Mouse (Mus musculus): ENCODE data around the gene Gm10972. TPM values are rescaled to one million over a fixed set of nuclear protein-coding genes. Genes with fewer than 3 reads are reported as not detected.
"Not testable (repeated sequence)": the region's sequence is repeated elsewhere in the genome, so short reads cannot be mapped to it uniquely, and the experiment has no call there.

The Gm10972 gene
- polyA plus RNA-seq (2012; rRNA removed) (not detected in 2 replicates), polyA plus RNA-seq (2014; fragmentation: Nextera tagmentation; extraction: Ambion mirVana) (not detected in 2 replicates)

DNA sequence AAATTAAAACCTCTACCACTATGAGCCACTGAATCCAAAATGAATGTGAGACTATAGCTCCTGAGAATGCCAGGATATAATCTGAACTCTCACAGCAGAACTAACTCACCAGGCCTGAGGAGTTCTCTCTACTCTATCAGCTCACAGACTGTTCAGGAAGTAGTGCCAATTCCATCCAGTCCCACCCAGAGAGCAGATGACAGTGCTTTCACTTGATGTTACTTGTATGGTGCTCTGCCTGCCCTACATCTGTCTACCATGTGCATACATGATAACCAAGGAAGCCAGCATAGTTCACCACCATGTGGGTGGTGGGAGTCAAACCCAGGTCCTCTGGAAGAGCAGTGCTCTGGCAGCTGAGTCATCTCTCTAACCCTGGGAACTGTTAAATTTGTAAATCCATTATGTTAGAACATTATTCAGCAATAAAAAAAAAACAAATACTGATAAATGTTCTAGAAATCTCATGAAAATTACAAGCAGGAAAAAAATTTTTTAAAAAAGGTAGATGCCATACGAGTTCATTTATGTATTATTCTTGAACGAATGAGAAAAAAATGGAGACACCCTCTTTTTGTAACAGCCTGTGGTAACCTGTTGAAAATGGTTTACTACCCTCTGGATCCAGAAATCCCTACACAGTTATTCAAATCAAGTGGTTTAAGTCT lies at the start of gene Gm10972:
Gene Gm10972, plus strand, starts transcription at position 618 of the 668 bp plus-strand sequence.
- not testable (repeated sequence) for H3K36me3 ChIP-seq (replicated peaks; ENCODE audit: control insufficient read depth, insufficient read depth, low read depth); H3K27me3 ChIP-seq (ENCODE audit: control insufficient read depth, insufficient read depth, low read length); H3K9ac ChIP-seq (replicated peaks); DNase-seq (ENCODE audit: low read depth in 3 of 3, low spot score in 3 of 3); H3K4me3 ChIP-seq (ENCODE audit: insufficient read depth in 1 of 2, low read depth in 2 of 2, low read length in 2 of 2); H3K27ac ChIP-seq; H3K4me2 ChIP-seq (ENCODE audit: low read depth); H3K9me3 ChIP-seq (ENCODE audit: control insufficient read depth, low read length); H3K4me1 ChIP-seq (replicated peaks; ENCODE audit: control insufficient read depth in 2 of 2, insufficient read depth in 2 of 2, low read length in 1 of 2)
- WGBS (ENCODE audit: insufficient replicate concordance), result 57% methylated on average over 2 of the region's 2 CpGs
- ATAC-seq (ENCODE audit: insufficient read depth), result 0 out of 2 replicates have a peak, but pooled peaks have one; percentile 23

DNA sequence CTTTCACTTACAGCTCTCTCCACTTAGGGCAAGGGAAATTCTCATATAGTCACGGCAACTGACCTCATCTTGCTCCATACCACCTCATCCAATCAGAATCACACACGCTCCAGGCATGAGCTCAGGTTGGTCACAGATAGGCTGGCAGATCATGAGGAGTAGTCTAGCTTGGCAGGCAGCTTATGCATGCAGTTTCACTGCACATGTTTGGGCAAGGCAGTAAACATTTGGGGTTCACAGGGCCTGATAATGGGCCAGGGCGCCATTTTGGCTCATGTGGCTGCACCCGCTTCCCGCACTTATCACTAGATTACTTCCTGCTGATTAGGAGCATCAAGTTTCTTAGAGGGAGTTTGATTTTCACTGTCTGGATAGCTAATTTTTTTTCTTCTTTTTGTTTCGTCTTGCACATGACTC lies 47.0 kb upstream of the Gm10972 start:
- Histone ChIP-seq H3K4me1 (replicated peaks; ENCODE audit: control insufficient read depth in 2 of 2, insufficient read depth in 2 of 2, low read length in 1 of 2) (no peaks in the 10 kb centered on the region), H3K27ac (no peak overlapping the region), H3K4me2 (ENCODE audit: low read depth) (no peak overlapping the region), H3K27me3 (ENCODE audit: control insufficient read depth, insufficient read depth, low read length) (no peaks in the 10 kb centered on the region), H3K4me3 (ENCODE audit: insufficient read depth in 1 of 2, low read depth in 2 of 2, low read length in 2 of 2) (no peak overlapping the region), H3K36me3 (replicated peaks; ENCODE audit: control insufficient read depth, insufficient read depth, low read depth) (no peaks in the 10 kb centered on the region), H3K9me3 (ENCODE audit: control insufficient read depth, low read length) (no peaks in the 10 kb centered on the region), H3K9ac (replicated peaks) (no peak overlapping the region)
- DNase-seq (ENCODE audit: low read depth in 3 of 3, low spot score in 3 of 3) (no peak), ATAC-seq (ENCODE audit: insufficient read depth) (no peak)
- 60% methylated on average over 6 of the region's 6 CpGs for WGBS (ENCODE audit: insufficient replicate concordance)
- TF ChIP-seq EP300 (IDR thresholded peaks at IDR 0.05; ENCODE audit: low read depth) (no peak), CTCF (IDR thresholded peaks at IDR 0.05; ENCODE audit: low read depth) (no peak)

DNA sequence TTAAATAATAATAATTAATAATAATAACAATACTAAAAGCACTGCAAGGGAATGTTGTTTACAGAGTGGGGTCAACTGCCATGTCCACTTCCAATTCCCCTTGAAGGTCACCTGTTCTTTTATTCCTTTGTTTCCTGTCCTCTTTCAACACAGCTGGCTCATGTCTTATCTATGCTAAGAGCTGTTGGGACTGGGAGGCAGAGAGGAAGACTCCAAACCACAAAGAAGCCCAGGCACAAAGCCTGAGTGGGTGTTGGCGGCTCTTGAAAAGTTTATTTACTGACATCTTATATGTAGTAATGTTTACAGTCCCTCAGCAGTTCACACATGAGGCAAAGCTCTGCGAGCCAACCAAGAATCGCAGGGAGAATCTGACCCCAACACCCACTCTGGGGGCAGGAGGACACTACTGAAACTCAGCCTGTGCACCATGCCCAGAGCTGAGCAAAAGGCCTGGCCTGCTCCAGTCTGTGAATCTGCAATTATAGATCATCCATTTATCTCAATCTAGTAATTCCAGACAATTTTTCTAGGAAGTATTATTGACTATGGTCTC lies 45.6 kb upstream of the Gm10972 start:
- Histone ChIP-seq H3K4me1 (replicated peaks; ENCODE audit: control insufficient read depth in 2 of 2, insufficient read depth in 2 of 2, low read length in 1 of 2) (0 out of 4 replicates have a peak, but pooled peaks cover 0 to 1% of the 10 kb centered on the region in 2 experiments), H3K4me2 (ENCODE audit: low read depth) (no peak overlapping the region), H3K36me3 (replicated peaks; ENCODE audit: control insufficient read depth, insufficient read depth, low read depth) (no peaks in the 10 kb centered on the region), H3K9me3 (ENCODE audit: control insufficient read depth, low read length) (no peaks in the 10 kb centered on the region), H3K9ac (replicated peaks) (no peak overlapping the region), H3K4me3 (ENCODE audit: insufficient read depth in 1 of 2, low read depth in 2 of 2, low read length in 2 of 2) (no peak overlapping the region), H3K27me3 (ENCODE audit: control insufficient read depth, insufficient read depth, low read length) (no peaks in the 10 kb centered on the region), H3K27ac (no peak overlapping the region)
- peak; percentile 37; the same call in 1 of the 2 replicates for ATAC-seq (ENCODE audit: insufficient read depth)
- DNase-seq (ENCODE audit: low read depth in 3 of 3, low spot score in 3 of 3), result no peak
- no peak for TF ChIP-seq CTCF (IDR thresholded peaks at IDR 0.05; ENCODE audit: low read depth)
- 15% methylated on average over 3 of the region's 3 CpGs for WGBS (ENCODE audit: insufficient replicate concordance)

DNA sequence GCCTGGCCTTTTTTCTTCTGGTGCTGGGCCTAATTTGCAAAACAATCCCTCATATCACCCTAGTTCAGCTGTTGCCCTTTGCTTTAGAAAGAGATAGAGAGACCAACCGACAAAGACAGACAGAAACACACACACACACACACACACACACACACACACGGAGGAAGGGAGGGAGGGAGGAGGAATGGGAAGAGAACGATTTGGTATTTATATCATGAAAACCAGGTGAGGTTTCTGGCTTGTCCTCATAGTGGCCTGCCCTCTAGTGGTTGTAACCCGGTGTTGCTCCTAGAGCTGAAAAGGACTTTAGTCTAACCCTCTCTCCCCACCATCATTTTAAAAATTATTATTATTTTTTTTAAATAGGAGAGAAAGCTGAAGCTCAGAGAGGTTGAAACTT lies 41.0 kb upstream of the Gm10972 start:
- H3K27me3 ChIP-seq (ENCODE audit: control insufficient read depth, insufficient read depth, low read length), result no peaks in the 10 kb centered on the region
- no peak for DNase-seq (ENCODE audit: low read depth in 3 of 3, low spot score in 3 of 3)
- no peak overlapping the region for H3K4me3 ChIP-seq (ENCODE audit: insufficient read depth in 1 of 2, low read depth in 2 of 2, low read length in 2 of 2)
- no peak overlapping the region for H3K27ac ChIP-seq
- 0 out of 4 replicates have a peak, but pooled peaks cover 0 to 1% of the 10 kb centered on the region in 2 experiments for H3K4me1 ChIP-seq (replicated peaks; ENCODE audit: control insufficient read depth in 2 of 2, insufficient read depth in 2 of 2, low read length in 1 of 2)
- no peak for ATAC-seq (ENCODE audit: insufficient read depth)
- H3K9me3 ChIP-seq (ENCODE audit: control insufficient read depth, low read length), result no peaks in the 10 kb centered on the region
- no peaks in the 10 kb centered on the region for H3K36me3 ChIP-seq (replicated peaks; ENCODE audit: control insufficient read depth, insufficient read depth, low read depth)
- 0% methylated on average over 4 of the region's 4 CpGs for WGBS (ENCODE audit: insufficient replicate concordance)
- H3K9ac ChIP-seq (replicated peaks), result no peak overlapping the region
- no peak overlapping the region for H3K4me2 ChIP-seq (ENCODE audit: low read depth)
- peak; percentile 82 for TF ChIP-seq CTCF (IDR thresholded peaks at IDR 0.05; ENCODE audit: low read depth)
- TF ChIP-seq EP300 (IDR thresholded peaks at IDR 0.05; ENCODE audit: low read depth), result no peak

DNA sequence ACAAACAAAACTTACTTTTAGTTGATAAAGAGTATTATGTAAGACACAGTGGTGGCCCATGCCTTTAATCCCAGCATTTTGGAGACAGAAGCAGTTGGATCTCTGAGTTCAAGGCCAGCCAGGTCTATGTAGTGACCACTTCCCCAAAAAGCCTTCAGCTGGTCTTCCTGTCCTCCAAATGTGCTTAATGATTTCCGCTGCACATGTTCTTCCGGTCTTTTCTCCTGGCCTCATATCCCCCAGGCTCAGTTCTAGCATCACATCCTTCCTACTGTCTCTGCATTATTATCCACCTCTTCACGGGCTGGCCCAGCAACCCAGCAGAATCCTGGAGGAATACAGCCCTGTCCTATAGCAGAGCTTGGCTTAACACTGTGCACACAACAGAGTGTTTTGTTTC lies 33.3 kb upstream of the Gm10972 start:
- Histone ChIP-seq H3K27me3 (ENCODE audit: control insufficient read depth, insufficient read depth, low read length) (no peaks in the 10 kb centered on the region), H3K36me3 (replicated peaks; ENCODE audit: control insufficient read depth, insufficient read depth, low read depth) (no peaks in the 10 kb centered on the region), H3K4me3 (ENCODE audit: insufficient read depth in 1 of 2, low read depth in 2 of 2, low read length in 2 of 2) (no peak overlapping the region), H3K9me3 (ENCODE audit: control insufficient read depth, low read length) (no peaks in the 10 kb centered on the region), H3K4me2 (ENCODE audit: low read depth) (no peak overlapping the region), H3K4me1 (replicated peaks; ENCODE audit: control insufficient read depth in 2 of 2, insufficient read depth in 2 of 2, low read length in 1 of 2) (no peaks in the 10 kb centered on the region; a peak in 1 of 4 replicates), H3K9ac (replicated peaks) (no peak overlapping the region), H3K27ac (no peak overlapping the region)
- ATAC-seq (ENCODE audit: insufficient read depth), result no peak
- no peak for DNase-seq (ENCODE audit: low read depth in 3 of 3, low spot score in 3 of 3)
- TF ChIP-seq EP300 (IDR thresholded peaks at IDR 0.05; ENCODE audit: low read depth) (no peak), CTCF (IDR thresholded peaks at IDR 0.05; ENCODE audit: low read depth) (no peak)
- 31% methylated on average over 3 of the region's 3 CpGs for WGBS (ENCODE audit: insufficient replicate concordance)

Measured in liver, embryonic 14.5 days (tissue).